Mouse (Mus musculus) neutrophil, adult 83 days (primary cell): ENCODE results near the gene Cd63. TPM values are rescaled to one million over a fixed set of nuclear protein-coding genes. Genes with fewer than 3 reads are reported as not detected.

Experiments
- total RNA-seq, 2 experiments: library from RNA; stranded (reverse); gene quantifications; one replicate each; pipeline ENCODE4 v1.2.4; 2023

Gene Cd63
- total RNA-seq = 100 to 1,000 TPM; 136 to 156 TPM

DNA sequence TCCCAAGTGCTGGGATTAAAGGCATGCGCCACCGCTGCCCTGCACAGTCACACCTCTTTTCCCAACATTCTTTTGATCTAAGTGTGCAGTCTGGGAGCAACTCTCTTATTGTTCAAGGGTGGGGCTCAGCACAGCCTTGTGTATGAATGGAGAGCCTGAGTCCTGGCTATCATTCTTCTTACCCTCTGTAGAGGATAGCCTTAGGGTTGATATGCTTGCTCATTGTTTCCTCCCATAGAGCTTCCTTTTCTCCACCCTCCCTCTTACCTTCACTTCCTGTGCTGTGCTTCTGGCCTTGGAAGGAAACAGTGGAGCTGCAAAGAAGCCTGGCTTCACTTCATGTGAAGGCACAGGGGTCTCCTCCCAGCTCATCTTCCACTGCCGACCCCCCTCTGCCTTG is at the start of gene Cd63:
TSS of gene Cd63 (plus strand) at position 292 of the 400 bp plus-strand sequence.

GRCm38 (mm10) chr10:128891296-128892094 is 9.3 kb upstream of the Cd63 start, which contains the start of gene Gdf11:
TSS of gene Gdf11 (minus strand) at chr10:128891718.

GRCm38 (mm10) chr10:128922822-128923012 is 21.9 kb downstream of the Cd63 start, which contains the start of gene Rdh5:
TSS of gene Rdh5 (minus strand) at chr10:128922888.

GRCm38 (mm10) chr10:128923935-128924334 is 23.1 kb downstream of the Cd63 start, which contains the start of gene Bloc1s1:
TSS of gene Bloc1s1 (minus strand) at chr10:128924035.

GRCm38 (mm10) chr10:128933574-128933973 is 32.8 kb downstream of the Cd63 start, which contains the start of gene Itga7:
TSS of gene Itga7 (plus strand) at chr10:128933818.

DNA sequence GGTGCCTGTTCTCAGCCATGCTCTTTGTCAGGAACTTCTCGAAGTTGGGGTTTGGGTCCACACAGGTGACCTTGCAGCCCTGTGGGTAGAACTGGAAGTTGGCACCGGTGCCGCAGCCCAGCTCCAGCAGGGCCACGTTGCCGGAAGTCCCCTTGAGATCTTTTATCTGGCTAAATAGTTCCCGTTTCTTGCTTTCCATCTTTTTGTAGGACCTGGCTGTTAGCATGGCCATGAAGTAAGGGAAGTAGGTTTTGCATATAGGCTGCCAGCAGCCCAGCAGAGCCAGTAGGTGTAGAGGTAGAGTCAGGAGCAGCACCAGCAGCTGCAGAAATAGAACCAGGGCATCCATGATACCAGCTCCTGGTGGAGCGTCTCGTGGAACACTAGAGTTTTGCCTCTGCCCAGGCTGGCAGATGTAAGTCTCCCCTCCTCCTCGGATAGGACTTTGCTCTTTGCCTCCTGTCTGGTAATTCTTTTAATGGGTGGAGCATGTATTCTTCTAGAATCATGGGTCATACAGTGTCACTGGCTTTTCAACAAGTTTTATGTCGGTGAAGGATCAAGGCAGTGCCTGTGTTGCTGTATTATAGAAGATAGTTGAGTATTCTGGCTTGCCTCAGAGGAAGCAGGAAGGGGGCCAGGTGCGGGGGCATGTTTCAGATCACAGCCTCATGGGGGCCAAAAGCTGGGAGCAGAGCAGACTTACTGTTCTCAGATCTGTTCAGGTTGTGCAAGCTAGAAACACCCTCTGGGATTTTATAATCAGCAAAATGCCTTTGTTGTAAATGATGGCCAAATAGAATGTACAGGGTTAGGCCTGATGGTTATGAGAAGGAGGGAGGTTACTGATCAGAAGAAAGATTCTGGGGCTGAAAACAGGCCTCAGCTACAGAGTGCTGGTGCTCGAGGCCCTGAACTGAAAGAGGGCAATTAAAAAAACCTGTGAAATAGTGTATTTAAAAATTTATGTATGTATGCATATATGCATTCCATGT is 60.1 kb downstream of the Cd63 start, which contains the start of gene Mettl7b:
TSS of gene Mettl7b (minus strand) at position 399 of the 995 bp plus-strand sequence.

Other genes with a start within 250 kb of the Cd63 start
- 1 to 10 TPM; 3.1 to 4.9 TPM for gene Suox, start 226.9 kb upstream of the Cd63 start, total RNA-seq
- gene Rab5b, start 204.7 kb upstream of the Cd63 start, total RNA-seq = 100 to 1,000 TPM; 108 to 111 TPM
- gene Pmel, start 196.8 kb upstream of the Cd63 start, total RNA-seq = 1 to 10 TPM; 2.4 to 3.0 TPM
- 10 to 100 TPM; 81.0 to 81.2 TPM for gene Cdk2, start 196.0 kb upstream of the Cd63 start, total RNA-seq
- gene Dgka, start 156.1 kb upstream of the Cd63 start, total RNA-seq = 10 to 100 TPM; 42.5 to 51.0 TPM
- 10 to 100 TPM; 18.2 to 22.3 TPM for gene Pym1, start 153.1 kb upstream of the Cd63 start, total RNA-seq
- 1 to 10 TPM; 6.6 to 7.3 TPM for gene Mmp19, start 110.1 kb upstream of the Cd63 start, total RNA-seq
- 10 to 100 TPM; 59.8 to 65.1 TPM for gene Dnajc14, start 96.9 kb upstream of the Cd63 start, total RNA-seq
- gene Tmem198b, start 96.6 kb upstream of the Cd63 start, total RNA-seq = 1 to 10 TPM; 5.7 to 6.5 TPM
- gene Sarnp, start 83.7 kb upstream of the Cd63 start, total RNA-seq = 10 to 100 TPM; 34.9 to 38.9 TPM
- gene Ormdl2, start 79.3 kb upstream of the Cd63 start, total RNA-seq = 10 to 100 TPM; 20.5 to 25.1 TPM
- gene Gdf11, start 9.3 kb upstream of the Cd63 start, total RNA-seq = under 1 TPM in 1 of 2 experiments, not detected in 1; 0.13 TPM
- gene Rdh5, start 21.9 kb downstream of the Cd63 start, total RNA-seq = 1 to 10 TPM; 3.2 to 6.0 TPM
- 10 to 100 TPM; 80.0 to 90.6 TPM for gene Bloc1s1, start 23.0 kb downstream of the Cd63 start, total RNA-seq
- under 1 TPM in 1 of 2 experiments, not detected in 1; 0.09 TPM for gene Itga7, start 32.8 kb downstream of the Cd63 start, total RNA-seq
- not detected for gene Mettl7b, start 60.0 kb downstream of the Cd63 start, total RNA-seq
- gene Olfr9, start 88.4 kb downstream of the Cd63 start, total RNA-seq = not detected
- gene Olfr763, start 109.8 kb downstream of the Cd63 start, total RNA-seq = not detected
- gene Olfr764-ps1, start 138.9 kb downstream of the Cd63 start, total RNA-seq = not detected
- gene Olfr765, start 149.0 kb downstream of the Cd63 start, total RNA-seq = not detected
- not detected for gene Olfr766-ps1, start 168.0 kb downstream of the Cd63 start, total RNA-seq
- gene Olfr767, start 181.9 kb downstream of the Cd63 start, total RNA-seq = not detected
- gene Olfr768, start 198.4 kb downstream of the Cd63 start, total RNA-seq = not detected
- not detected for gene Olfr769, start 216.9 kb downstream of the Cd63 start, total RNA-seq
- gene Olfr770, start 238.0 kb downstream of the Cd63 start, total RNA-seq = not detected